ENCODE assay signal across 26 mouse cellular contexts in genomic region chr13:104352590-104352989, GRCm38 (mm10).
DNase-seq lines count a peak whose midpoint lies in the region; ATAC-seq lines count a peak whose summit lies in the region.
"Had no signal": no experiment of that assay in that cellular context is flagged by ENCODE, and none has a peak within 500 bp of the region (broad histone marks: within the 10 kb centered on the region; RNA-seq: fewer than 3 reads in every experiment).

No protein-coding gene starts in this region.

- no peak overlapping the region for H3K27ac ChIP-seq in hindbrain, embryonic 10.5 days
- no peak overlapping the region for H3K27ac ChIP-seq in hindbrain, embryonic 13.5 days
- H3K27ac ChIP-seq in midbrain, embryonic 14.5 days (replicated peaks; ENCODE audit: low read depth, low read length), result no peak overlapping the region
- no peak overlapping the region for H3K27ac ChIP-seq in midbrain, embryonic 16.5 days (ENCODE audit: low read length)
- H3K27ac ChIP-seq: forebrain, embryonic 12.5 days; gastrocnemius, adult 2 months; heart, embryonic 15.5 days; hindbrain, embryonic 12.5 days; kidney, postnatal 0 days; liver, embryonic 15.5 days; lung, embryonic 15.5 days; neural tube, embryonic 12.5 days had no signal

- no peak overlapping the region for H3K9ac ChIP-seq in hindbrain, embryonic 13.5 days
- H3K9ac ChIP-seq in midbrain, embryonic 14.5 days (replicated peaks; ENCODE audit: low read length), result no peak overlapping the region
- H3K9ac ChIP-seq in midbrain, embryonic 16.5 days (ENCODE audit: low read depth, low read length), result no peak overlapping the region
- H3K9ac ChIP-seq: forebrain, embryonic 12.5 days; heart, embryonic 15.5 days; hindbrain, embryonic 12.5 days; liver, embryonic 15.5 days; lung, embryonic 15.5 days; neural tube, embryonic 12.5 days had no signal

- H3K4me1 ChIP-seq in hindbrain, embryonic 10.5 days (replicated peaks), result 0 out of 2 replicates have a peak, but pooled peaks cover 4% of the 10 kb centered on the region
- H3K4me1 ChIP-seq in hindbrain, embryonic 13.5 days (replicated peaks), result no peaks in the 10 kb centered on the region
- no peaks in the 10 kb centered on the region for H3K4me1 ChIP-seq in midbrain, embryonic 14.5 days (ENCODE audit: control insufficient read depth, insufficient read depth, low read length)
- no peaks in the 10 kb centered on the region for H3K4me1 ChIP-seq in midbrain, embryonic 16.5 days (ENCODE audit: control insufficient read depth, insufficient read depth, low read length)
- H3K4me1 ChIP-seq: heart, embryonic 15.5 days; hindbrain, embryonic 12.5 days; liver, embryonic 15.5 days; lung, embryonic 15.5 days; neural tube, embryonic 12.5 days had no signal

- H3K27me3 ChIP-seq in hindbrain, embryonic 10.5 days (ENCODE audit: insufficient read depth, poor library complexity, severe bottlenecking), result no peaks in the 10 kb centered on the region
- H3K27me3 ChIP-seq in hindbrain, embryonic 13.5 days, result no peaks in the 10 kb centered on the region
- no peaks in the 10 kb centered on the region for H3K27me3 ChIP-seq in midbrain, embryonic 14.5 days (ENCODE audit: control insufficient read depth, insufficient read depth, low read length)
- no peaks in the 10 kb centered on the region for H3K27me3 ChIP-seq in midbrain, embryonic 16.5 days (ENCODE audit: control insufficient read depth, insufficient read depth, low read depth, low read length)
- H3K27me3 ChIP-seq: forebrain, embryonic 12.5 days; heart, embryonic 15.5 days; hindbrain, embryonic 12.5 days; liver, embryonic 15.5 days; lung, embryonic 15.5 days; neural tube, embryonic 12.5 days had no signal

- H3K4me3 ChIP-seq in hindbrain, embryonic 10.5 days, result no peak overlapping the region
- H3K4me3 ChIP-seq in hindbrain, embryonic 13.5 days, result no peak overlapping the region
- no peak overlapping the region for H3K4me3 ChIP-seq in midbrain, embryonic 14.5 days (replicated peaks; ENCODE audit: low read depth, low read length)
- H3K4me3 ChIP-seq in midbrain, embryonic 16.5 days (ENCODE audit: low read depth, low read length), result no peak overlapping the region
- H3K4me3 ChIP-seq: erythroblast, embryonic 14.5 days; forebrain, embryonic 12.5 days; gastrocnemius, adult 2 months; heart, embryonic 15.5 days; hindbrain, embryonic 12.5 days; liver, embryonic 15.5 days; lung, embryonic 15.5 days; neural tube, embryonic 12.5 days had no signal

- WGBS in hindbrain, embryonic 10.5 days, result 48% methylated on average over 5 of the region's 5 CpGs
- WGBS in hindbrain, embryonic 13.5 days, result 45% methylated on average over 5 of the region's 5 CpGs
- 12% methylated on average over 5 of the region's 5 CpGs for WGBS in midbrain, embryonic 14.5 days
- 25% methylated on average over 5 of the region's 5 CpGs for WGBS in midbrain, embryonic 16.5 days

- ATAC-seq in hindbrain, embryonic 13.5 days (ENCODE audit: low FRiP score), result no peak
- ATAC-seq in midbrain, embryonic 14.5 days (ENCODE audit: low FRiP score, low TSS enrichment), result no peak
- ATAC-seq in midbrain, embryonic 16.5 days, result no peak
- ATAC-seq in activated CD4-positive, CD25-positive, alpha-beta regulatory T cell, adult 4 months, result no peak
- ATAC-seq: inflammation-experienced regulatory T-cells, adult 6 months had no signal

- H3K4me2 ChIP-seq in hindbrain, embryonic 13.5 days, result no peak overlapping the region
- H3K4me2 ChIP-seq in midbrain, embryonic 14.5 days (ENCODE audit: low read length), result no peak overlapping the region
- H3K4me2 ChIP-seq in midbrain, embryonic 16.5 days (ENCODE audit: low read length), result no peak overlapping the region
- H3K4me2 ChIP-seq: forebrain, embryonic 12.5 days; heart, embryonic 15.5 days; hindbrain, embryonic 12.5 days; liver, embryonic 15.5 days; lung, embryonic 15.5 days; neural tube, embryonic 12.5 days had no signal

- no peaks in the 10 kb centered on the region for H3K9me3 ChIP-seq in hindbrain, embryonic 10.5 days
- H3K9me3 ChIP-seq in hindbrain, embryonic 13.5 days, result no peaks in the 10 kb centered on the region
- no peaks in the 10 kb centered on the region for H3K9me3 ChIP-seq in midbrain, embryonic 14.5 days (ENCODE audit: control insufficient read depth, low read length)
- H3K9me3 ChIP-seq in midbrain, embryonic 16.5 days (replicated peaks; ENCODE audit: control insufficient read depth, low read length, poor library complexity, severe bottlenecking), result no peaks in the 10 kb centered on the region
- H3K9me3 ChIP-seq: forebrain, embryonic 12.5 days; heart, embryonic 15.5 days; hindbrain, embryonic 12.5 days; liver, embryonic 15.5 days; lung, embryonic 15.5 days; neural tube, embryonic 12.5 days had no signal

- H3K36me3 ChIP-seq in hindbrain, embryonic 10.5 days, result 0 out of 2 replicates have a peak, but pooled peaks cover 6% of the 10 kb centered on the region
- H3K36me3 ChIP-seq in hindbrain, embryonic 13.5 days, result no peaks in the 10 kb centered on the region
- H3K36me3 ChIP-seq in midbrain, embryonic 14.5 days (ENCODE audit: control insufficient read depth, insufficient read depth, low read length), result no peaks in the 10 kb centered on the region
- H3K36me3 ChIP-seq in midbrain, embryonic 16.5 days (ENCODE audit: control insufficient read depth, insufficient read depth, low read length), result no peaks in the 10 kb centered on the region
- H3K36me3 ChIP-seq: forebrain, embryonic 12.5 days; liver, embryonic 15.5 days; lung, embryonic 15.5 days; neural tube, embryonic 12.5 days had no signal

- DNase-seq in hindbrain, embryonic 10.5 days (ENCODE audit: low spot score), result peak; percentile 5
- peak; percentile 2 for DNase-seq in midbrain, embryonic 14.5 days
- peak; percentile 3 for DNase-seq in forelimb bud, embryonic 11.5 days (ENCODE audit: low read depth, low spot score)
- DNase-seq in heart, postnatal 4 days, result no peak
- DNase-seq in urinary bladder, postnatal 4 days (ENCODE audit: low spot score in 2 of 2), result no peak
- DNase-seq: adrenal gland, postnatal 36 days; cerebellum, adult 11-12 months; cerebellum, postnatal 10 days; gastrocnemius, adult 2 months; kidney, adult 18-20 months; liver; lung, postnatal 4 days; retina, postnatal 1 day; thymus, postnatal 14 days had no signal

Comparison
In these comparisons a context has a peak if more than half of its experiments do, and no peak if none do; other contexts are left out.
1. DNase-seq: peak in hindbrain, embryonic 10.5 days (single experiment), midbrain, embryonic 14.5 days (single experiment) and forelimb bud, embryonic 11.5 days (single experiment); none in heart, postnatal 4 days (single experiment) and urinary bladder, postnatal 4 days (0 of 2).